Mouse (Mus musculus) layer of hippocampus, adult 2 months (tissue): Measurements from ENCODE around the gene Aktip. TPM values are rescaled to one million over a fixed set of nuclear protein-coding genes. Genes with fewer than 3 reads are reported as not detected.

Experiments
- DNase-seq, 2 experiments: peaks; one replicate each; pipeline ENCODE4 v3.0.0; 2022; ENCODE audit warnings: low spot score in 2 of 2
- H3K27ac ChIP-seq: fragments of 200-600 bp; 2 replicates; pipeline ENCODE4 v1.8.1; 2022
- H3K4me3 ChIP-seq: fragments of 200-600 bp; 2 replicates; pipeline ENCODE4 v1.8.1; 2022; ENCODE audit warnings: mild to moderate bottlenecking
- CTCF ChIP-seq: fragments of 200-600 bp; conservative IDR thresholded peaks from 2 replicates; pipeline ENCODE4 v1.8.1; 2022; ENCODE audit warnings: antibody characterized with exemption, mild to moderate bottlenecking, moderate library complexity
- long read RNA-seq, 2 experiments: library from polyadenylated mRNA; stranded (forward); transcript quantifications; one replicate each; pipeline ENCODE4 v2.0.0; 2021; ENCODE audit warnings: borderline mapping rate in 2 of 2
- total RNA-seq, 2 experiments: library from RNA; stranded (reverse); gene quantifications; 2 replicates each; pipeline ENCODE4 v1.2.3; 2021

Aktip gene
- total RNA-seq, result 10 to 100 TPM; 93.4 to 93.9 TPM
- long read RNA-seq, experiment 1, transcript Aktip-201 (10 exons, 1,171 nt), result minor isoform, 21 of 125 reads
- long read RNA-seq, experiment 1, transcript Aktip-205 (10 exons, 2,079 nt), result major isoform, 67 of 125 reads
- long read RNA-seq, experiment 1, partial matches to known transcripts, result 6 of 125 reads
- long read RNA-seq, experiment 1, other reads (novel, unspliced or antisense), result 30 of 125 reads
- long read RNA-seq, experiment 2, transcript Aktip-201 (10 exons, 1,171 nt), result minor isoform, 41 of 147 reads
- long read RNA-seq, experiment 2, transcript Aktip-205 (10 exons, 2,079 nt), result major isoform, 76 of 147 reads
- long read RNA-seq, experiment 2, partial matches to known transcripts, result 4 of 147 reads
- long read RNA-seq, experiment 2, other reads (novel, unspliced or antisense), result 23 of 147 reads

- DNase-seq, result no peak
- Histone ChIP-seq H3K27ac (no peak within 1 kb of the TSS), H3K4me3 (no peak within 1 kb of the TSS)
- TF ChIP-seq CTCF, result no peak
These were observed at the start of gene Aktip for GRCm38 (mm10) chr8:91199876-91200275. Aktip (minus strand) TSS chr8:91199976.

DNA sequence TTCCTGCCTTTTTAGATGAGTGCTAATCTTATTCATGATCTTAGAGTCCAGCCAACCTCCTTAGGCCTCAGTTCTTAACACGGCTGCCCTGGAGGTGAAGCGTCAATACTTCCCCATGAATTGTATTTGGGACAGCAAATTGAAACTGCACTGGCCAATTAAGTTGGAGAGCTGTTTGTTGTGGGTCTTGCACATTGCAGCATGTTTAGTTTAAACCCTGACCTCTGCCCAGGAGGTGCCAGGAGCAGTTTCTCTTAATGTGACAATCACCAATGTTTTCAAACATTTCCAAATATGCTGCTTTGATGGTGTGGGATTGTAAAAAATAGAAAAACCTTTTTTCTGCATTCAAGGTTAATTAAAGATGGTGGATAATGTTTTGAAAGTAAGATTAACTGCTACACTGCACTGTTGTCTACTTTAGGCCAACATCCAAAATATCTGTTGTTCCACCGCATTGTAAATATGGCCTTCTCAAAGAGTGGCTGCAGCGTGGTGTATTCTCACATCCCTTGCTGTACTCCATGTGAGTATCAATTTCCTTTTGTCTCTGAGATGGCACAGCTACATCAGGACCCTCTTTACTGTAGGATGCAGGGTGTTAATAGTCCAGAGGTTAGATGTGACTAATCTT lies 46.2 kb upstream of the Aktip start:
- no peak for TF ChIP-seq CTCF
- no peak overlapping the region for H3K27ac ChIP-seq
- no peak for DNase-seq
- H3K4me3 ChIP-seq, result no peak overlapping the region

- TF ChIP-seq CTCF, result no peak
- DNase-seq, result no peak
- Histone ChIP-seq H3K27ac (no peak overlapping the region), H3K4me3 (no peak overlapping the region)
These were observed 42.9 kb upstream of the Aktip start for GRCm38 (mm10) chr8:91242721-91243120.

DNA sequence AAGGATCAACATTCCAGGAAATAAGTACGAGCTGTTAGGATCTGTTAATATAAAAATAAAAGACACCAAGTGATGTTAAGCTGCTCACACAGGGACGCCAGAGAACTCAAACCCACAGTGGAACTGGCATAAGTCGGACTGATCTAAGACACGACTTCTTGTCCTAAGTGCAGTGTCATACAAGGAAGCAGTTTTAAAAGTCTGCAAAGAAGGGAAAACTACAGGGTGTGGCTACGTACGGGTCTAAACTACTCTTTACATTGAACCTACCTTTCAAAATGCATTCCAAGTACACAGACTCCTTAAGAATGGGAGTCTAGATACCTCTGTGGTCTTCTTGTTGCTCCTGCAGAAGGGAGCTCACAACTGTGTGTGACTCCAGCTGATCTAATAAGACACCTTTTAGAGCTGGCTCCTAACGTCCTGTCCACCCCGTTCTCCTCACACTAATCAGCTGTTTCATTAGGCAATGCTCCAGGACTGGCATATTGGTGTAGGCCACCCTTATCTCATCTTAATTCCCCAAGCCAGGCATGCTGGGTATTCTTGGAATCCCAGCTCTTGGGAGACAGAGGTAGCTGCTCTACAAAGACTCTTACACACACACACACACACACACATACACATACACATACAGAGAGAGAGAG lies 42.2 kb upstream of the Aktip start:
- no peak overlapping the region for H3K4me3 ChIP-seq
- TF ChIP-seq CTCF, result no peak
- H3K27ac ChIP-seq, result no peak overlapping the region
- no peak for DNase-seq

- no peak for TF ChIP-seq CTCF
- Histone ChIP-seq H3K4me3 (no peak overlapping the region), H3K27ac (no peak overlapping the region)
- DNase-seq, result no peak
These were observed 41.6 kb upstream of the Aktip start for GRCm38 (mm10) chr8:91241371-91241770.

- DNase-seq, result no peak
- Histone ChIP-seq H3K27ac (no peak overlapping the region), H3K4me3 (no peak overlapping the region)
- TF ChIP-seq CTCF, result no peak
These were observed 37.4 kb upstream of the Aktip start for GRCm38 (mm10) chr8:91237191-91237590.

- H3K4me3 ChIP-seq, result no peak overlapping the region
- H3K27ac ChIP-seq, result no peak overlapping the region
- no peak for TF ChIP-seq CTCF
- no peak for DNase-seq
These were observed 34.3 kb upstream of the Aktip start for GRCm38 (mm10) chr8:91234097-91234496.

DNA sequence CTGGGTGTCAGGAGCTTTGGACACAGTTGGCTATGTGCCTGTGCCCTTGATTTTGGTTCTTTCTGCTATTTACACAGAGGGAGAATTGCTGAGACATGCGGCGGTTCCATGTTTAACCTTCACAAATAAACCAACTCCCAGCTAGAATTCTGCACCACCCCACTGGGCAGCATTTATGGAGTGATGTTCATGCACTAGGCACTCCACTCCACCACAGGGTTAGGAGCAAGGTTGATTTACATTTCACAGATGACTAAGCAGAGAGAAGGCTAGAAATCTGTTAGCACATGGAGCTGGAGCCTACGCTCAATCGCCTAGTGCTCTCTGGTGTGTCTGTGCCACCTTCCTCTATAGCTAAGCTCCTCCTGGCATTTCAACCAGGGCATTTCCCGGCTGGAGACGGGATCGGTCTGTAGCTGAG lies 27.7 kb upstream of the Aktip start:
- no peak overlapping the region for H3K27ac ChIP-seq
- TF ChIP-seq CTCF, result no peak
- no peak overlapping the region for H3K4me3 ChIP-seq
- no peak for DNase-seq

DNA sequence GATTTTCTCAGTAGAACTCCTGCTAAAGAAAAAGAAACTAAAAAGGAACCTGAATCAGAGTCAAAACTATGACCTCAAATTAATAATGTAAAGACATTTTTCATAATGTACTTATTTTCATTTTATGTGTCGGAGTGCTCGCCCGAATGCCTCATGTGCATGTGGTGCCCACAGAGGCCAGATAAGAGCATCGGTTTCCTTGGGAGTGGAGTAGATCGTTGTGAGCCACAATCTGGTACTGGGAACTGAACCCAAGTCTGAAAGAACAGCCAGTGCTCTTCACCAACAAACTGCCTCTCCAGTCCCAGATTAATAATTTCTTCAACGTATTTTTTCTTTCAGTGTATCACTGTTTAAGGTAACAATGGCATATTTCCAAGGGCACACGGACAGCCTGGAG lies 24.5 kb upstream of the Aktip start:
- TF ChIP-seq CTCF, result no peak
- no peak overlapping the region for H3K4me3 ChIP-seq
- DNase-seq, result no peak
- no peak overlapping the region for H3K27ac ChIP-seq

DNA sequence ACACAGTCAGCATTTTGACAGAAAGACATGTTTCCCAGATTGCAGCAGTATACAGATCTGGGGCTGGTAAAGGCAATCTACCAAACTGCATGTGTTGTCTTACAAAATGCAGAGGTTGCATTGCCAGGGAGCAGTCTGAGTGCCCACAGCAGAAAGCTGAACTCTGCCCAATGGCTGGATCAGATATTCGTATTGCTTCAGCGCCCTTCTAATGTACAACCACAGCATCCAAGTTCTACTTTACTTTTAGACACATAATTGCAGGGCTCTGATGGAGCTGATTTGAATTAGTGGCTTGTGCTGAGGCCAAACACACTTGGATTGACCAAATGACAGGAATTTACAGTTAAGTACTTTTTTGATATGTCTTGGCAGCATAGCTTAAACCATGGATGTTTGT lies 22.1 kb upstream of the Aktip start:
- no peak overlapping the region for H3K27ac ChIP-seq
- TF ChIP-seq CTCF, result no peak
- no peak overlapping the region for H3K4me3 ChIP-seq
- no peak for DNase-seq

GRCm38 (mm10) chr8:91218271-91218670 lies 18.5 kb upstream of the Aktip start:
- H3K27ac ChIP-seq, result peak overlapping the region; percentile 77
- no peak for TF ChIP-seq CTCF
- DNase-seq, result no peak
- H3K4me3 ChIP-seq, result no peak overlapping the region

DNA sequence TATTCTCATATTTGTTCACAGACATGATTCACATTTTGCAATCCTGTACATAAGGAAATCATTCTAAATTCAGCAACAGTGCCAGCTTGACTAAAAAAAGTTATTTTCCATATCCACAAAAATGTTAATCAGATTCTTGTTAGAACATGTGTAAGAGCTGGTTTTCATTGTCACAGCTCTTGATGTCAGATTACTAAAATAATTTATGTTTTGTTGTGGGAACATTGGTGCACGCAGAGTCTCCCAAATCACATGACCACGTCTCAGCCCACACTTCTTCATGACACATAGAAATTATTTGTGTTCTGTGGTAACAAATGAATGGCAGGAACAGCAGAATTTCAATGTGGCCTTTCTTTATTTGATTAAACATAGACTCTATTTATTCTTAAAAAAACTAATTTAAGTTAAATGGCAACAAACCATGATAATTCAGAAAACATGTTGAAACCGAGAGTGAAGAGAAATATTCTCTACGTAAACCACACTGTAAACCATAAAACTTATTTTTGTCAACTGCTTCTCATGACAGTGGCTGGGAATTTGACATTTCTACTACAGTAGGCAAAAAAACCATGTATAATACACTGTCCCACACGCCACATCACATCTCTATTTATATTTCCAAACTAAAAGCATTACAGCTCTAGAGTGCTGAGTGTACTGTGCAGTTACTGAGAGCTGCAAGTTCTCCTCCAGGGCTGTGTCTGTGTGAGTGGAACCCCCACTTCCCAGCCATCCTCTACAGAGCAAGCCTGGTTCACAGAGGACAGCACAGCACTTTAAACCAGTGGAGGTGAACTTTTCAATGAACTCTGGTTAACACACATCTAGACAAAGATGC lies 17.5 kb upstream of the Aktip start:
- Histone ChIP-seq H3K27ac (peak overlapping the region; percentile 77), H3K4me3 (no peak overlapping the region)
- DNase-seq, result peak in 1 of 2 experiments; percentile 22
- no peak for TF ChIP-seq CTCF

GRCm38 (mm10) chr8:91214287-91214686 lies 14.5 kb upstream of the Aktip start:
- DNase-seq, result no peak
- H3K27ac ChIP-seq, result no peak overlapping the region

More at GRCm38 (mm10) chr8:91214287-91214686, 14.5 kb upstream of the Aktip start:
- H3K4me3 ChIP-seq, result no peak overlapping the region
- no peak for TF ChIP-seq CTCF
